ENCODE assay signal across 8 mouse cellular contexts in genomic region chr3:155093116-155093956, GRCm38 (mm10). TPM values are rescaled to one million over a fixed set of nuclear protein-coding genes. Genes with fewer than 3 reads are reported as not detected.
DNase-seq lines count a peak whose midpoint lies in the region; ATAC-seq lines count a peak whose summit lies in the region.

Gene Fpgt (minus strand): TSS chr3:155093403.
Gene Lrriq3 (plus strand): TSS chr3:155093434.

- WGBS in lung, embryonic 16.5 days: 1% methylated on average over 44 of the region's 47 CpGs

- H3K4me3 ChIP-seq in lung, embryonic 16.5 days (ENCODE audit: low read length): peak within 1 kb of the TSS; percentile 62

- peaks cover 4% of the 10 kb centered on the region for H3K4me1 ChIP-seq in lung, embryonic 16.5 days (replicated peaks; ENCODE audit: control insufficient read depth, insufficient read depth, low read length)

- H3K27me3 ChIP-seq in lung, embryonic 16.5 days (ENCODE audit: control insufficient read depth, insufficient read depth, low read depth, low read length): no peaks in the 10 kb centered on the region

- 0 out of 2 replicates have a peak, but pooled peaks cover 3% of the 10 kb centered on the region for H3K36me3 ChIP-seq in lung, embryonic 16.5 days (ENCODE audit: control insufficient read depth, insufficient read depth, low read length)

- no peaks in the 10 kb centered on the region for H3K9me3 ChIP-seq in lung, embryonic 16.5 days (ENCODE audit: control insufficient read depth, low read length)

- H3K27ac ChIP-seq in lung, embryonic 16.5 days (ENCODE audit: low read length): peak within 1 kb of the TSS; percentile 80

- DNase-seq in MEL-GATA-1-ER (ENCODE audit: extremely low read depth, low read depth): peak; percentile 86
- peak; percentile 89 for DNase-seq in cerebellum, adult 8-10 months
- peak; percentile 93 for DNase-seq in forelimb bud, embryonic 11.5 days (ENCODE audit: low read depth, low spot score)
- peak; percentile 67 for DNase-seq in layer of hippocampus, adult 9-10 months (ENCODE audit: low spot score)
- peak; percentile 76 for DNase-seq in ovary, postnatal 10 days (ENCODE audit: low spot score)
- DNase-seq in thymus, postnatal 10 days (ENCODE audit: low spot score in 2 of 2): peak; percentile 78 to 80

- peak within 1 kb of the TSS; percentile 85 for H3K9ac ChIP-seq in lung, embryonic 16.5 days (ENCODE audit: low read length)

- peak within 1 kb of the TSS; percentile 77 for H3K4me2 ChIP-seq in lung, embryonic 16.5 days (ENCODE audit: low read depth, low read length)

- peak; percentile 97 for ATAC-seq in hematopoietic stem cell, adult 5-6 weeks (replicated peaks in 1 of 2; ENCODE audit: insufficient read depth in 1 of 2, low FRiP score in 2 of 2, low TSS enrichment in 1 of 2, low read depth in 1 of 2, poor library complexity in 2 of 2, severe bottlenecking in 2 of 2)
- peak; percentile 99 for ATAC-seq in lung, embryonic 16.5 days (ENCODE audit: low read depth)

RNA-seq across cellular contexts. Expression of gene Fpgt, which starts in this region (rescaled TPM):
- 9.1 and 16.4 TPM in 2 replicates for total RNA-seq in hematopoietic stem cell, adult 5-6 weeks (2017)
- polyA plus RNA-seq in lung, embryonic 16.5 days (2015; fragmentation: Nextera tagmentation; extraction: Ambion mirVana): 15.6 and 17.4 TPM in 2 replicates

RNA-seq across cellular contexts. Expression of gene Lrriq3, which starts in this region (rescaled TPM):
- total RNA-seq in hematopoietic stem cell, adult 5-6 weeks (2017): 1.1 and 1.6 TPM in 2 replicates
- 0.96 and 1.1 TPM in 2 replicates for polyA plus RNA-seq in lung, embryonic 16.5 days (2015; fragmentation: Nextera tagmentation; extraction: Ambion mirVana)

Comparison
In these comparisons a context has a peak if more than half of its experiments do, and no peak if none do; other contexts are left out.
1. Peak in every context shown above with its lines: DNase-seq, ATAC-seq, H3K4me3 ChIP-seq and H3K27ac ChIP-seq.